Mouse (Mus musculus) adipocyte (in vitro differentiated cells): ENCODE measurements around the gene Rpl5.

Experiments
- DNase-seq: peaks from one replicate; pipeline ENCODE4 v3.0.0-alpha.2; 2016; ENCODE audit warnings: low spot score

Gene Rpl5

DNA sequence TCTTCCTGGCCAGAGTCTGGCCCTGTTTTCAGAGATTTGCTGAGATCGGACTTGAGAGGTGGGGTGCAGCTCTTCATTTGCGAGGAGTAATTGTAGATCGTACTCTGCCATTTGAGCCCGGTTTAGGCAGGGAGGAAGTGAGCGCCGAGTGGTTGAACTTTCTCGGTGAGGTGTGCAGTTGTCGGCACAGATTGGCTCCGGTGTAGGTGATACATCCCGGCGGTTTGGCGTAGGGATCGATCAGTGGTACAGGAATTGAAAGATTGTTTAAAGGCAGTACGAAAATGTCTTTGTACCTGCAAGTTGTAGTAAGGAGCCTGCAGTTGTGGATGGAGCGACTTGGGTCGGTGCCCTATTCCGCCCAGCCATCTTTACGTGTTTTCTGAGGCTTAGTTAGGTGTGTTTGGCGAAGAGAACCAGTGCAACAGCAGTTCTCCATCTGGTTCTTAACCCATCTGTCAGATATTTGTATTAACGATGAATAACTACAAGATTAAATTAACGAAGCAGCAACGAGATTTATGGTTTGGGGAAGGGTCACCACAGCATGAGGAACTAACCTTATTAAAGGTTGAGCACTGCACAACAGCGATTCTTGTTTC lies 813 bp downstream of the Rpl5 start:
- DNase-seq = no peak

DNA sequence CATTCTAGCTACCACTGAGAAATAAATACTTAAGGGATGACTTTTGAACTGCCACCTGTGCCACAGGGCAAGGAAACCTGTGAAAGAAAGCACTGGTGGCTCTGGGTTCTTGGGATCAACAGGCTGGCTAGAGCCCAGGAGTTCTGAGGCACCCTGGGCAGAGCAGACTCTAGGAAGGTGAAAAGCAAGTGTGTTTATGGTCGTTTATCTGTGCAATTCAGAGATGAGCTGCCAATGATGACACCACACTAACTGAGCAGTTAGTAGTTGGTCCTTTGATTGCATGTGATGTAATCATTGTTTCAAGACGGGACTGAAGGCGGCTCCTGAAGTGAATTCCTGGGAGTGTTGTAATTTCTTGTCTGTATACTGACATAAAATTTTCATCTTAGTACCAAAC lies 4.0 kb downstream of the Rpl5 start:
- DNase-seq = no peak

DNA sequence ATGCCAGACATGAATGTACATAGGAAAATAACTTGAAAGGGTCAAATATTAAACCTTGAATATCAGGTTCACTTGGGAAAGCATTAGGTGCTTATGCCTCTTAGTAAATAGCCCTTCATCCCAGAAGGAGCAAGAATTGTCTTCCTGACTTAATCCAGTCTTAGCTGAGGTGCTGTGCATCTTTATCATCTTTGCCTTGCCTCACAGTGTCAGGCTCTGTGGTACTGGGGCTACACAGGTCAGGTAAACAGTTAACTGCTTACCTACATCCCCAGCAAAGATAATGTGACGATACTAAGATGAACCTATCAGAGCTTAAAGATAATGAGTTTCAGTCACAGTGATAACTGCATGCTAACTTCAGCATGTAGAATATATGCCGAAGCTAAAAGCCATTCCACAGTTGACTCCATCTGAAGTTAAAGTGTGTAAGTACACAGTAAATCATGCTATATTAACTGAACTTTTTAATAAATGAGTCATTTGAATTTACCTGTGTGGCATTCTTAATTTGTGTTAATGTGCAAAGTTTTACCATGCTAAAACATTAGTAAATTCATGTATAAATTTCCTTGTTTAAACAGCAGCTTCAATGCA lies 8.3 kb downstream of the Rpl5 start:
- DNase-seq = no peak

DNA sequence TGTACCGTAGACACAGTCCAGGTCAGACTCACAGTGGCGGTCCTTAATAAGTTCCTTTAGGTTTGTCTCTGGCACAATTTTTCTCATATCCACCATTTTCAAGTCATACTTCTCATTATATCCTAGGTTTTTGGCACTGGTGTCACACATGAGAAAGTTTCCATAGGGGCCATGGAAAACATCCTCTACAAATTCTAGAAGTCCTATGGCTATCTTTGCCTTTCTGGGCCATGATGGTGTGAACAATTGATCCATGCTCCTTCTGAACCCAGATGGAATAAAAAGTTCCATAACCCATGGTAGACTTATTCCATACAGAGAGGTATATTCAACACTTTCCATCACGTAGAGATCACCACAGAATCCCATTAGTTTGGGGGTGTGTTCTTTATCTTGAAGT lies 9.4 kb downstream of the Rpl5 start:
- no peak for DNase-seq

DNA sequence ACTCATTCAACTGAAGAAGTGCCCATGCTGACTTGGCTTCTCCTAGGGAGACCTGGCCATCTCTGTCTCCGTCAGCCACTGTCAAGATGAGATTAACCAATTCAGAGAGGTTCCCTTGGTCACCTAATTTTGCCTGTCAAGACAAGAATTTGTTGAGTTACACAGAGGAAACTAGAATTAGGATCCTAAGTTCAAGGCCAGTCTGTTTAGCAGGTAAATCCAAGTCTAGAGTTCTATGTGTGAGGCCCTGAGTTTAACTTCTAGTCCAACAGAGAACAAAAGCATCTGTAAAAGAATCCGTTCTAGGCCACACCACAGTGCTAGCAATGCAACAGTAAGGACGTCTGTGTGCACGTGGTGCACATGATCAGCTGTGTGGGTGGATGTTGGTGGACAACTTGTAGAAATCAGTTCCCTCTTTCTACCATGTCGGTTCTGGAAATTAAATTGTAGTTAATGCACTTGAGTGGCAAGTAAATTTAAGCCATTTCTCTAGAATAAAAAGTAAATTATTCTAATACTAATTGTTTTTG lies 9.8 kb downstream of the Rpl5 start:
- DNase-seq = no peak

DNA sequence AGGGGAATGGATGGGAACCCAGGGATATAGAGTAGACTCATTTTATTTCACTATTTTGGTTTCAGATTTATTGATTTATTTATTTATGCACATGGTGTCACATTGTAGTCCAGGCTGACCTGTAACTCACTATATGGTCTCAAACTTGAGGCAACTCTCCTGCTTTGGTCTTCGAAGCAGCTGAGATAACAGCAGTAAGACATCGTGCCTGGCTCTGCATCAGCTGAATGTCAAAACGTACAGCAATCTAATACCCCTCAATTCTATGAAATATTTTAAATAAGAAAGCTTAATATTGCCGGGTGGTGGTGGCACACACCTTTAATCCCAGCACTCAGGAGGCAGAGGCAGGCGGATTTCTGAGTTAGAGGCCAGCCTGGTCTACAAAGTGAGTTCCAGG lies 10.7 kb downstream of the Rpl5 start:
- DNase-seq = no peak

DNA sequence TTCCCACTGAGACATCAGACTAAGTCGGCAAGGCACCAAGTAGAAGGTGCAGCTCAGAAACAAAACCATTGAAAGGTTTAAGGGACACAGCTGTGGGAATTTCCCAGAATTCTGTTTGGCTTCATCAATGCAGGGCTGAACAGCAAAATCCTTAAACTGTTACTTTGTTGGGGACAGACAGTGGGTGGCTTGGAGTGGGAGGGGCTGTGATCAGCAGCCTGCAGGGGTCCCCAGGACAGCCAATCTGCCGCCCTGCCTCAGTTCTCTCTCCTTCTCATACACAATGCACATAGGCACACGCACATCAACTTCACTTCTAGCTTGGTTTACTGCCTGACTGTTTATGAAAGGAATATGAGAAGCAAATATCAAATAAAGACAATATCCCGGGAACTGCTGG lies 15.0 kb downstream of the Rpl5 start:
- DNase-seq = no peak

DNA sequence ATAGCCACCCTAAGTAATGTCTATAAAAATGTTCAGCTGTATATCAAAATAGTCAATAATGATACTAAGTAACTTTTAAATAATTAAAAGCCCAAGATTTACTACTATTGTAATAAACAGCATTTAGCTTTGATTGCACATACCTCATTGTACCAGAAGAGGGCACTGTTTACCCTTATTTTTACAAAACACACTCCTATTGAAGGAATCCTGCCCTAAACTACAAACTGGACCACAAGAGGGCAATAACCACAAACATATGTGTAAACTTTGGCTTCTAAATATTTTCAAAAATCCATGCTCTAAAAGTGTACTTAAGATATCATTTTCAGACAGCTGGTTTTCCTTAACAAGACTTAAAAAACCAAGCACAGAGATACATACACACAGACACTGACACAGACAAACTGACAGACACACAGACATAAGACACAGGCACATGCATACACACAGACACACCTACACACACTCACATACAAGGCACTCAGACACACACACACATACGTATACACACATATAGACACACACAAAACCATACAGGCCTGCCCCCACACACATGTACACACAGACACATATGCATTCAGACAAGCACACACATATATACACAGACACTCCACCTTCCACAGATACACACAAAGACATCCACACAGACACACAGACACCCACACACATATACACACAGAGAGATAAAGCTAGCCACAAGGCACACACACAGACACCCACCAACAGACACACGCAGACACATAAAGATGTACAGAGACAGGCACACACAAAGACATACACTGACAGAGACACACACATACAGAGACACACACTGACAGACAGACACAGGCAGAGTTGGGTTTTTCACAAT lies 21.3 kb downstream of the Rpl5 start:
- peak; percentile 90 for DNase-seq

DNA sequence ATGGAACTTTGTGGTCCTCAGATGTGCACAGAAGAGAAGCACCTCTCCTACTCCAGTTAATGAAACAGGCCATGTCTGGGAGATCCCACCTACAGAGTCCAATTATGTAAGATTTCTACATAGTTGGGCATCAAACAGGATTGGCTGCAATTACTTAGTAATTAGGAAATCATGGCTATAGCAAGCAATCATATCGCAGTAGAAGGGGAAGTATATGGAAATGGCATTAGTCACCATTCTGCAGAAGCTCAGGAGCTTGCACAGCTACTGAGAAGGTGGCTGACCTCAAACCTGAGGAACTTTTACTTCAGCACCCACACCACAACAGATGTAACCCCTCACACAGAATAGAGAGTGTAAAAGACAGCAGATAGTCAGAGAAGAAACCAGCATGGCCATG lies 22.5 kb downstream of the Rpl5 start:
- DNase-seq = no peak

DNA sequence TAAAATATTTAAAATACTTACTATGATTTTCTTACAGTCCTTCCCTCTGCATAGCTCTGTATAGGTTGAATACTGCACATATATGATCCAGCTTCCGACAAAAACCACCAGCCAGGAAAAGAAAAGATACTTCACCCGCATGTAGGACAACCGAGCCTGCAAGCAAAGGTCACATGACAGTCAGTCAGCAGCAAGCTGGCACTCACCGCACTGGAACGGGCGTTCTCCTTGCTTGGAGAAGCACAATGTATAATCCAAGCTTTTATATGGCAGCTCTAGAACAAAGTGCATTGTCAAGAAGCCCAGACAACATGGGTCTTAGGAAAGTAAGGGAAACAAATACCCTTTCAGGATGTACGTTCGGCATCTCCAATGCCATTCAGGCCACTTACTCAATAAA lies 24.3 kb downstream of the Rpl5 start:
- DNase-seq = no peak

DNA sequence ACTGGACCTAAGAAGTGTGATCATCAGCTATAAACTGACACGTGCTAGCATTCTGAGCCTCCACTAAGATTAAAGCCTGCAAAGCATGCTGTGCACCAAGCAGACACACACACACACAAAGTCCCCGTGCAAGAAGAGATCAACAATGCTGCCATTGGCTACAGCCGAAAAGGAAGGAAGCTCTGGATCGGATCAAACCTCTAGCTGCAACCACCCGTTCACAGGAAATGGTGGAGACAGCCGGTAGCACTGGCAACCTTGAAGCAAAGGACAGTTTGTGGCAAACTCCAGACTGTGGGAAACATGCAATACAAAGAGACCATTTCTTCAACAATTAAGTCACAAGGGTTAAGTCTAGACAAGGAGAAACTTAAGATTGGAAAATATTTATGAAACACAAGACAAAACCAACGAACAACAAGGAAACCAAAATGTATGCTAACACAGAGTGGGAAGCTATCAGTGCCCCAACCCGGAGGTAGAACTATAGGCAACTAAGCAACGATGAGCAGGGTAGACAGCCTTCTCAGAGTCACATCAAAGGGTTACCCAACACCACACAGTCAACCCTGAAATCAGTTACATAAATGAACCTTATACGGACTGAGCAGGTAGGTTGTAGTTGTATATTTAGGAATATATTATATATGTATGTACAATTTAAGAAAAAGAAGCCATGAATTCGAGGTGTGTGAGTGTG lies 26.4 kb downstream of the Rpl5 start:
- DNase-seq = no peak

DNA sequence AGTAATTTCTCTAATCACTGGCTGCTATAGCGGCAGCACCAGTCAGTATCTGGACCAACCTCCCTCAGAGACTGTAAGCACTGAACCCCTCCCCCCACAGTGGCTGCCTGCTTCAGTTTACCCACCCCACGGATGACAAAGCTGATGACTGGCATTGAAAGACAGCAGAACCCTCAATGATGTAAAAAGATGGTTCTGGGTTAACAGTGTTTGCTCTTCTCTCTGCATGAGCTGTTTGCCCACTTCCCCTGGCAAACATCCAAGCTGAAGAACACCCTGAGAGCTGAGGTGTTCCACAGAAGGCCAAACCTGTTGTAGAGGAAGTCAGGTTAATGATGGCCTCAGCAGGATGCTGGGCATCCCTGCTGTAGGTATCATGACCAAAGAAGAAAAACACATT lies 32.3 kb downstream of the Rpl5 start:
- no peak for DNase-seq

DNA sequence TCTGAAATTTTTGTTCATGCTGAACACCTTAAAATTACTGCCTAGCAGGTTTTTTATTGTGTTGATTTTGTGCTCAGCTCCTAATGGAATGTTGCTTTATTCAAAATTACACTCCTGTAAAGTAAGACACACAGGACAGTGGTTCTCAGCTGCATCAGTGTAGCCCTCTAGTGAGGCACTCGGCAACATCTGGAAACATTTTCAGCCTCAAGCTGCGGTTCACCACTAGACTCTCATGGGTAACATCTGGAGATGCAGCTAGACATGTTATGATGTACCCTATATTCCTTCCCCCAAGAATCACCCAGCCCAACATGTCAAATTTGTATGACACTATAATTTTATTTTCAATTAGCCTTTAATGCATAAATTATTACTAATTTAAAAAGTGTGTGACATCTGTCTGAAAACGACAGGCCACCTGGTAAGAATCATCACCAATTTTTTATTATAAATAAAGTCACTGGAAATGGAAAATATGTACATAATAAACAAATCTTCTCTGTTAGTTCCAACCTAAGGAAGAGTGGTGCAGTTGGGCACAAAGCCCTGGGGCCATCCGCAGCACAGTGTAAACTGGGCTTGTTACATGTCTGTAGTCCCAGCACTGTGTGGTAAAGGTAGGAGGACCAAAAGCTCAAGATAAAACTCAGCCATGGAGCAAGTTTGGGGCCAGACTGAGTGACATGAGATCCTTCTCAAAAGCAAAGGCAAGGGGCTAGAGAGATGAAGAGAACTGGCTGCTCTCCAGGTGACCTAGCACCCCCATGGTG lies 33.1 kb downstream of the Rpl5 start:
- no peak for DNase-seq

DNA sequence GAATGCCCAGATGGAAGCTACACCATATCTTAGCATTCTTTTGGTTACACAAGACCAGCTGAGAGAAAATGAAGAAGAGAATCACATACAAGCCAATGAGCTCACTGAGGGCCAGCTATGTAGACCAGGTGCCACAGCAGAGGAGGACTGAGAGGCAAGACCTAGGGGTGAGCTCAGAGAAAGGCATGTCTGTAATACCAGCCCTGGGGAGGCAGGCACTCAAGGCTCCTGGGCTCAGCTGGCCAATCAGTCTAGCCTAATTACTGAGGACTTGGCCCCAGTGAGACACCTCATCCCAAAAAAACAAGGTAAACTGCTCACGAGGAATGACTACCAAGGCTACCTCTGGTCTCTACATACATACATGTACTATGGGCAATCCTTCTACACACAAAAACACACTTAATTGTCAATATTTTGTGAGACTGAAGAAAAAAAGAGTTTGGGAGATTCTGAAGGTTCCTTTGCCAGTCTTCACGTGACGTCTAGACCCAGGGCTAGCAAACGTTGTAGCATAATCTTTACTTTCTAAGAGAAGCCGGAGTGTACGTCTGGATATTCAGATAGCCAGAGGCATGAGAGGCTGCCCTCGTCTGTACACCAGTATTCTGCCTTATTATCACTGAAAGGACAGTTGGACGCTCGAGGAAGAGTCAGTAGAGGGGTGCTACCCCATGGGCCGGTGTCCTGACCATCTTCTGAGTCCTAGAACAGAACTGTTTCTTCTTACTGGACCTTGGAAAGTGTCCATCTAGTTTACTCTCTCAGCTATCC lies 34.7 kb downstream of the Rpl5 start:
- no peak for DNase-seq

DNA sequence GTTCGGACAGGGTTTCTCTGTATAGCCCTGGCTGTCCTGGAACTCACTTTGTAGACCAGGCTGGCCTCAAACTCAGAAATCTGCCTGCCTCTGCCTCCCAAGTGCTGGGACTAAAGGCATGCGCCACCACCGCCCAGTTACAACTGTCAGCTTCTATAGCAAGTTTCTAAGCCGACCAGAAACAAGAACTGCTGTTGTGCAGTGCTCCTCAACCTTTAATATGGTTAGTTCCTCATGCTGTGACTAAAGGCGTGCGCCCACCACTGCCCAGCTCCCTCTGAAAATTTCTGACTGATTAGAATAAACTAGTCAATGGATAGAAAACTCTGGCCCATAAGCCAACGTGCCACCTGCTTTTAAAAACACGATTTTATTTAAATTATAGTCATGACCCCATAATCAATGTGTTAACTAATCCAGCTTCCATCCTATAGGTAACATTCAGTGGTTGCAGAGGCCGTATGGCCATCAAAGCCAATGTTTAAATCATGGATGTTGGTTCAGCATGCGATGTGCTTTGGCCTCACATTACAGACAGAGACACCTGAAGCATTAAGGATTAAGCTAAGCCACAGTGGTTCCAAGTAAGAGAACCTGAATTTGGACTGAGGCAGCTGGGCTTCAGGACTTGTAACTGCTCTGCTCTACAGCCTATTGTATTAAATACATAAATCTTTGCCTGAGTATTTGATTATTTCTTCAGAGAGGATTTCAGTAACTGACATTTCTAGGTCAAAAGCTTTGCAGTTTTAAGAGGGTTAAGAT lies 36.5 kb downstream of the Rpl5 start:
- no peak for DNase-seq

DNA sequence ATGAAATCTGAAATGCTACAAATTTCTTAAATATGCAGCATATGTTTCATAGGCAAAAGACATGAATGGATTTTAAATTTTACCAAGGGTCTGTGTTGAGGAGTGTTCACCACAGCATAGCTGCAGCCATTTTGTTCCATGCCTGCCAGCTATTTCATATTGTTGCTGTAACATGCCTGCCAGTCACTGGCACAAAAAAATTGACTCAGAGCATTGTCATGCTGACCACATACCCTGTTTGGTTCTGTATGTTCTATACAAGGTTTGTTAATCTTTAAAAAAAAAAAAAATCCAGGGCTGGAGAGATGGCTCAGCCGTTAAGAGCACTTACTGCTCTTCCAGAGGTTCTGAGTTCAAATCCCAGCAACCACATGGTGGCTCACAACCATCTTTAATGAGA lies 38.2 kb downstream of the Rpl5 start:
- peak; percentile 52 for DNase-seq

DNA sequence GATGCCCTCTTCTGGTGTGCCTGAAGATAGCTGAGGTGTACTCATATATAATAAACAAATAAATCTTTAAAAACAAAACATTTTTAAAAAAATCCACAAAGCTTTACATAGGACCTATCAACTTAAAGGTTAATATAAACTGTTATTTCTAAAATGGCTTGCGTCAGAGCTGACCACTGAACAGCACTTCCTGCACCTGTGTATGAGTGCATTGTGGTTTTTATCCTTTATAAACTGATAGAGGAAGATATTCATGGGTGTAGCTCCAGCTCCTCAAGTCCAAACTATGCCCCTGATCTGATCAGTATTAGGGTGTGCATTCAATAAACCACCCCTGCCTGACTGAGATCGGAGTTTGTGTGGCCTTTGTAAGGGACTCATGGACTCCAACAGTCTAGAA lies 38.6 kb downstream of the Rpl5 start:
- DNase-seq = no peak

DNA sequence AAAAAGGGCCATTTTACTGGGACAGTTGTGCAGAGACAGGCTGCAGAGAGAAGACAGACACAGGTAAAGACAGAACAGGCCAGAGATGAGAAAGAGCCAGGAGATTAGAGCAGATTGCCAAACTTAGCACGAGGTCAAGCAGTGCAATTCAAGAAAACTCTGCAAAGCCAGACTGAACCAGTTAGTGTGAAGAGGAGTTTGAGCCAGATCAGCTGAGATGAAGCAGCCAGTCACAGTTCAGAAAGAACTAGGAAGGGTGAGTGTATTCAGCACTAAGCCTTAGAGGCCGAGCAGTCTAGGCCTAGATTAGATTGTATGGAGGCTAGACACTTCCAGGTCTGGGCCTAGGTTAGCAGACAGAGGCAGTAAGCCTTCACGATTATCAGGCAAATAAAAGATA lies 39.4 kb downstream of the Rpl5 start:
- DNase-seq = peak; percentile 51

DNA sequence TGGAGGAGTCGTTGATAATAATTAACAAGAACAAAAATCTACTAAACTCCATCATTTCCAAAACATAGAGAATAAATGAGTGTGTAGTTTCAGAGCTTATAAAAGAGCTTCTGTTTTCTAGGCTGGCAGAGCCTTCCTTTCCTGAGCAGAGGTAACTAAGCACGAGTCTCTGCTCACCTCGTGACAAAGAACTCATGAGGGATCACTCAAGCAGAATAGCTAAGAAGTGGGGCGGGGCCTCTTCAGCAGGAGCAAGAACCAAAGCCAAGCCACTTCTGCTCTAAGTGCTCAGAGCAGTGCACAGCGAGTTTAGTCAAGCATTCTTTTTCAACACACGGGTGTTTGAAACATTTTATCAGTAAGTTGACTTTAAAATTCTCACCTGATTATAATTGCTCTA lies 40.9 kb downstream of the Rpl5 start:
- no peak for DNase-seq

DNA sequence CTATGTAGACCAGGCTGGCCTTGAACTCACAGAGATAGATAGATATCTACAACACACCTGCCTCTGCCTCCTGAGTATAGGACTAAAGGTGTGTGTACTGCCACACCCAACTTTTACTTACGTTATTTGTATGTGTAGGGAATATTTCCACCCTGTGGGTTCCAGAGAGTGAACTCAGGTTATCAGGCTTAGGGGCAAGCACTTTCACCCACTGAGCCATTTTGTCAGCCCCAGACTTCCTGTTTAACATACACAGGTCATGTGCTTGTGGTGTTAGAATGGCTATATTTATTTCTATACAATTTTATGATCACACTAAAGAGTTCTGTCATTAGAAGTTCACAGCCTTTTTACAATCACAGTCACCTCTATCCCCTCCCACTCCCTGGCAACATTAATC lies 42.6 kb downstream of the Rpl5 start:
- no peak for DNase-seq
